Mouse (Mus musculus): Measurements from ENCODE around the gene Gm7298.
"Not testable (repeated sequence)": the region's sequence is repeated elsewhere in the genome, so short reads cannot be mapped to it uniquely, and the experiment has no call there.

Gm7298 gene

DNA sequence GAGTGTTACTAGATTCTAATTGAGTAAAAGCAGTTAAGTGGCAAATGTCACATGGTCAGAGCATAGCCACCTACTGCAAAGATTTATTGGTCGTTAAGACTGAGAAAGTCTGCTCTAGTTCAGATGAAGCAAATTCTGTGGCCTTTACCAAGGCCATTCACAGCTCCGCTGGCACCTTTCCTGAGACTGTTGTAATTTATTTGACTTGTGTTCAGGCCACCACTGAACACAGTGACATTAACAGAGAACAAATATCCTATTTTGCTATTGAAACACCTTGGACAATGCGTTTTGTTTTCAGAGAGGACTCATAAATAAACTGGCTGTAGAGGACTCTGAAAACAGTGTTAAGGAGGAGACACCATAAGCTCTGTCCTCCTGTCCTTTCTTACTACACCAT is at the start of gene Gm7298:
TSS of gene Gm7298 (plus strand) at position 301 of the 400 bp plus-strand sequence.
- DNase-seq: no peak

DNA sequence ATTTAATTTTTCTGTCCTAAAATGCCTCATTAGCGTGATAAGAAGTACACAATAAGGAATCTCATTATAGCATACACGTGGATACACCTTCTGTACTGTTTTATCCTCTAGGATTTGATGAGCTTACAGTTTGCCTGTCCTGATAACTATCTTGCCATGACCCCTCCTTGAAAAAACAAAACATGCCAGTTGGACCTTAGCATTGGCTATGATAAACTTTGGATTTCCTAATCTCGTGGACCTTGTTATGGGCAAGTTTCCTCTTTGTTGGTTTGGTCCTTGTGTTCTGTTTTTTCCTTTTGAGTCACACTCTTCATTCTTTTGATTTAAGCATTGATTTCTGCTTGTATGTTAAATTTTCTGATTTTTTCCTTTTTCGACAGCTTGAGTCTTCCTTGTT is 95.3 kb downstream of the Gm7298 start:
- no peak for DNase-seq

DNA sequence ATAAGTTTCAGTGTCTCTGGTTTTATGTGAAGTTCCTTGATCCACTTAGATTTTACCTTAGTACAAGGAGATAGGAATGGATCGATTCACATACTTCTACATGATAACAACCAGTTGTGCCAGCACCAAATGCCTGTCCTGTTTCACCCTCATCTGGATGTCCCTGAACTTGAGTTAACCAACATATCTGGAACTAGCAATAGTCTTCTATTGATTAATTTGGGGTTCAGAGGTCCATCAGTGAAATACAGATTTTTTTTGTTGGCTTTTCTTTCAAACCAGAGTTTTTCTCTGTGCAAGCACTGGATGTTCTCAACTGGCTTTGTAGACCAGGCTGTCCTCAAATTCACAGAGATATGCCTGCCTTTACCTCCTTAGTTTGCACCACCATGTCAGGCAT is 103.6 kb downstream of the Gm7298 start:
- no peak for DNase-seq

DNA sequence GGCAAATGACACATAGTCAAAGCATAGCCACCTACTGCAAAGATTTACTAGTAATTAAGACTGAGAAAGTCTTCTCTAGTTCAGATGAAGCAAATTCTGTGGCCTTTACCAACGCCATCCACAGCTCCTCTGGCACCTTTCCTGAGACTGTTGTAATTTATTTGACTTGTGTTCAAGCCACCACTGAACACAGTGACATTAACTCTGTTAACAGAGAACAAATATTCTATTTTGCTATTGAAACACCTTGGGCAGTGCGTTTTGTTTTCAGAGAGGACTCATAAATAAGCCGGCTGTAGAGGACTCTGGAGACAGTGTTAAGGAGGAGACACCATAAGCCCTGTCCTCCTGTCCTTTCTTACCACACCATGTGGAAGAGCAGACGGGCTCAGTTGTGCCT is 105.5 kb downstream of the Gm7298 start, which contains the start of gene Mug1:
TSS of gene Mug1 (plus strand) at position 271 of the 400 bp plus-strand sequence.
- not testable (repeated sequence) for DNase-seq

Measured in kidney, adult 18-20 months (tissue).